Mouse (Mus musculus) thymus, postnatal 25 days (tissue): ENCODE data around the gene Tbc1d14.

Experiments
- DNase-seq: peaks from one replicate; pipeline ENCODE4 v3.0.0; 2022

Gene Tbc1d14

DNA sequence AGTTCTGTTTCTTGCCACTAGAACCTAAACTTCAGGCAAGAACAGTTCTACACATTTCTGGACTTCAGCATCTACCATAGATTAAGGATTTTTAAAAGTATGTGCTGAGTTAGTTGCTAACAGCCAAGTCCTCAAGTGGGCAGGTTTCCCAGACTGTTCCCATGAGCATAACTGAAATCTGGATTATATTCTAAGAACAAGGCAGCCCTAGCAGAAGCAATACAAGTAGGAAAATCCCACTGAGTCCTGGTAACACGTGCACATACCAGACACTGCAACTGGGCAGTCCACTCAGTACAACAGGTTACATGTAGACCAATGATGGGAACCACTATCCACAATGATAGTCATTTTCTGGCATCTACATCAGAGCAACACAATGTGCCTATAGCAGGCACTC, 17.3 kb downstream of the Tbc1d14 start:
- DNase-seq: no peak

DNA sequence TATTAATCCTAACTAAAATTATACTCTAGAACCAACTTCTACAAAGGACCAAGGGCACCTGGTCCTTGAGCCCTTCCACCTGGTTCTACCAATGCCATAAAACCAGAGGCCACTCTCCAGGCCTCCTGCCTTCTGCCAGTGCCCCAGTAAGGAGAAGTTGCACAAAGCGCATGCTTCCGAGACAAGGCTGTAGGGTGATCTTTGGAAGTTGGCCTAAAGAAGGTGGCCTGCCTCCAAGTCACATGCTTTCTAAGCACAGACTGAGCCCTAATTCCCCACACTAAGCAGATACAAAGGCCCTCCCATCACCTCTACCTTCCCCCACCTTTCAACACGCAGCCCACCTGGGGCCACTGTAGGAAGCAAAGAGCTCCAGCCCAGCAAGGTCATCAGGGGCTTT, 17.8 kb downstream of the Tbc1d14 start:
- DNase-seq: no peak

DNA sequence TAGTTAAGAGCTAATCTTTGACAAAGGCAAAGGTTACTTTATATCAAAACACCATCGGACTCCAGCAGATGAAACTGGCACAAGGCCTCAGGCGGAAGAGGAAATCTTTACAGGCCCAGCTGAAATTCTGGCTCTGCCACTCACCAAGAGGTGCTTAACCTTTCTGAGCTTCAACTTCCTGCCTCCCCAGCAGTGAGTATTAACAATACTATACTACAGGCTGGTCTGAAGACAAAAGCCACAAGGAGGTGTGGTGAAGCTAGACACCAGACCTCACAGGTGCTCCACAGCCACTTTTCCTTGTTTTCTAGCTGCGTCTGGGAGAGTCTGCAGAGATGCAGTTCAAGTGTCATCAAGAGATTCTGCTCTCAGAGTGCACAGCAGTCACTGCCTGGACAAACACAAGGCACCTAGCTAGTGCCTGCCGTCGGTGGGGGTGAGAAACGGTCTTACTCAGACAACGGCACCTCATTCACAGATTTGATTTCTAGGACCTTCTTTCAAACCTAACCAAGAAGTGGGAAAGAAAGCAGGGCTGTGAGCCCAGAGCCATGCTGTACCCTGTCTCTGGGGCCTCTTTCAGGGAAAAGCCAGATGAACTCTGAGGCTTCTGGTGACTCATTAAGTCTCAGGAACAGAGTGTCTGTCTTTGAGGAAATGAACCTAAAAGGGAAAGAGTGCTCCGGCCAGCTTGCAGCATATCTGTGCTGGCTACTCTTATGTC, 18.8 kb downstream of the Tbc1d14 start:
- DNase-seq: peak; percentile 54

DNA sequence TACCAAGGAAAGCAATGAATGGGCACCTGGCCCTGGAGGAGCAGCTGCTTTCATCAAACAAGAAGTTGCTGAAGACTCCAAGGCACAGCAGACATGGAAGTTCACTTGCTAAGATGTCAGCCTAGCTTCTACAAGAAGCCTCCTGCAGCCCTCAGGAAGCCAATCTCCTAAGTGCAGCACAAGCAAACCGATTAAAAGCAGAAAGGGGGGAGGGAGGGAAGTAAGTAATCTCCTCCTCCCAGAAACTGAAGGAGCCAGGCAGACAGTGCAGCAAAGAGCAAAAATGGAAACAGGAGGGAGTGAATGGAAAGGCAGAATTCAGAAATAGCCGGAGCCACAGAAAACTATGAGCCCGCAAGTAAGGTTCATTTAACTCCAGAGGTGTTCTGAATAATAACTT, 19.7 kb downstream of the Tbc1d14 start:
- DNase-seq: no peak

DNA sequence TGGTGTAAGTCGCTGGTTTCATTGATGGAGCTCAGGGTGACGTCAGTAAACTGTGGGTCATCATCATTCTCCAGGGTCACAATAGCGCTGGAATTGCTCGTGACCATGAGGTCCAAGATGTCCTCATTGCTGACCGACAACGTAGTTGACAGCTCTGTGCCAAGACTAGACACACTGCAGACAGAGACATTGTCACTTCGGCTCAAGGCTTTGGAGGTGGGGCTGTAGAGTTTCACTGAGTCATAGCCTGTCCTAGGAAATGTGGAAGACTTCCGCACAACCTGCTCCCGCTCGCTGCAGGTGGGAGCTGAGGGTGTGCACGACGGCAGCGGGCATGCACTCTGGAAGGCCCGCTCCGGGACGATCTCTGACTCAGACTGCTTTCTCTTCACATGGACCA, 21.7 kb downstream of the Tbc1d14 start:
- no peak for DNase-seq

DNA sequence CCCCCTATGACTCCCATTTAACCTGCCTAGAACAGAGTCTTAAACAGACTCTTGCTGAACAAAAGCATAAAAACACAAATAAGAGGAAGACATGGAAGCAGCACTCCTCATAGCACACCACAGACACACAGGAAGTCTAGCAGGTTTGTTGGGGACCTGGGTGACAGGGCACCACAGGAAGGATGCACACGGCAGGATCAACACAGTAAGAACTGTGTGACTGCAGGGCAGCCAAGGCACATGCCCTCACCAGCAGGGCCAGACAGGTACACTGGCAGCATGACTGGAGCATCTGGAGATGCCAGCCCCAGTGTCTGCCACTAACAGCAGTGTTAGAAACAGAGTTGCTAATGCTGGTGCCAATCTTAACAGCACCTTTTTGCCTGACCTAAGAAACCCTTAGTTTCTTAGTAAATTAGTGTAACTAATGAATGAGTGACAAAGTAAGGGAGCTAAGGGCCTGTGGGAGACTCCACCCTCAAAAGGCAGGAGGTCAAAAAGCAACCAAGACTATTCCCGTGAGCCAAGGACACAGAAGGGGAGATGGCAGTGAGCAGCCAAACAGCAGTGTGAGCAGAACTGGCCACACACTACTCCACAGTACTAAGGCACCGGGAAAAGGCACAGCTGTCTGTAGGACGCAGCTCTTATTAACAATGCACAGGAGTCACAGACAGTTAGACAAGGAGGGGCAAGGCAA, 22.4 kb downstream of the Tbc1d14 start:
- DNase-seq: peak; percentile 31

DNA sequence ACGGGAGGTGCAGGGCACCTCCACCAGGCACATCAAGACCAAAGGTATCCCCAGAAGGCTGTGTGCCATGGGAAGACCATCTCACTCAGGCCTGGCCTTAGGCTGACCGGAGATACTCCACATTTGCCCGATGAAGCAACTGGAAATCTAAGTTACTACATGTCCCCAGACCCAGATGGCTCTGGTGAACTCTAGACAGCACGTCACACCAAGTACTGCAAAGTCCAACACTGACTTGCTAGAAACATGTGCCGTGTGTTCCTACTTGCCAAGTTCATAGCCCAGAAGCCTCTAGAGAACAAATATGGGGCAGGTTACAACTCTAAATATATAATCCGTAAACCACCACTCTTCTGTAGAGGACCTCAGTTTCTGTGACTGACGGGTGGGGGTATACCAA, 23.0 kb downstream of the Tbc1d14 start:
- no peak for DNase-seq

DNA sequence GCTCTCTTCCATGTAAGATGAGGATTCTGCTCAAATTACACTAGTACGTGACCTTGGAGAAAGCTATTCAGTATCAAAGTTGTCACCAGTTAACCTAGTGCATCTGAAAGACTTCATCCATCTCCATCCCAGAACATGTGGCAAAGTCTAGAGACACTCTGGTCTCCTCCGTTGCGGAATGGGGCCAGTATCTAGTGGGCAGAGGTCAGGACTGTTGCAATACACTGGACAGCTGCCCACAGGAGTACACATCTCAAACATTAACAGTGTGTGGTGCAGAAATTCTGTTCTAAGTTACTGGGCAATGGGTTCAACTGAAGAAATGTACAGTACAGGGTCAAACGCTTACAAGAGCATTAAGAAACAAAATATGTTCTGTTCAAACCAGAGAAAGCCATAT, 25.0 kb downstream of the Tbc1d14 start:
- DNase-seq: no peak

DNA sequence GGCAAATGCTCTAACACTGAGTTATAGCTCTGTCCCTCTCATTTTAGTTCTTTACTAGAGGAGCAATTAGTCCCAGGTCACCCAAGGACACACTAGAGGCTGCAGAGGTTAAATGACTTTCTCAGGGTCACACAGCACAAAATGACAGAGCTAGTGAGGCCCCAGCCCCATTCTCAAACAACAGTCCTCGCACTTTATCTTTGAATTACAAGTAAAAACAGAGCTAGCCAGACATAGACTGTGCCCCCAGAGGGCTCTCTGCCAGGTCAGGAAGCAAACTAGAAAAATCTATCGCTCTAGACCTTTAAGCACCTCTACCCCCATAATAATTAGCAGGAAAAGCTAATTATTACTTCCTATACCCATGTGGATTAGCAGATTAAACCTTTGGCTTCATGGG, 25.4 kb downstream of the Tbc1d14 start:
- DNase-seq: no peak

DNA sequence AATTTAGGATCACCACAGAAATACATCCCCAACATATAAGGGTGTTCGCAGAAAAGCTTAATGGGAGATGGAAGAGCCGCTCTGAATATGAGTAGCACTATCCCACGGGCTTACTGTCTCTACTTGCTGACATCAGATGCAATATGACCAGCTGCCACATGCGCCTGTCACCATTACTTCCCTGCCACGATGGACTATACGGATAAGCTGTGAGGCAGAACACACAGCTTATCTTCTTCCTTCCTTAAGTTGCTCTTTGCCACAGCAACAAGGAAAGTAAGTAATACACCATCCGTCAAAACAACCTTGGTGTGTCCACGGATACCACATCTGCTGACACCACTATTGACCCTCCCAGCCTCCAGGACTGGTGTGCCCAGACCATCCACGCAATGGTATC, 28.5 kb downstream of the Tbc1d14 start:
- DNase-seq: no peak

DNA sequence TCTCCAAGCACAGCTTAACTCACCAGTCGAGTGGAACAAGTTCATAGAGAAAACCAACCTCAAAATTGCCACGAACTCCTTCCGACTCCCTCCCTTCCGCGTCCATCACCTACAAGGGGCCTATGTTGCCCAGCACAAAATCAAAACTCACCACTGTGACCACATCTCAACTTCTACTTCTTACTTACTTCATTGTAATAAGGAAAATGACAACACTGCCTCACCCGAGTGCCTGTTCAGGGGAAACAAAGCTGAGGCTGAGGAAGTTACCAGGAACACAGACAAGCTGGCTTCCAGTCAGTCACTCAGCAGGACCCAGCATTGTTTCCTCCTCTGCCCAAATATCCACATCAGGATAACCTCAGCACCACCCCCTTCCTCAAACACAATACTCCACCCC, 29.3 kb downstream of the Tbc1d14 start:
- DNase-seq: no peak

DNA sequence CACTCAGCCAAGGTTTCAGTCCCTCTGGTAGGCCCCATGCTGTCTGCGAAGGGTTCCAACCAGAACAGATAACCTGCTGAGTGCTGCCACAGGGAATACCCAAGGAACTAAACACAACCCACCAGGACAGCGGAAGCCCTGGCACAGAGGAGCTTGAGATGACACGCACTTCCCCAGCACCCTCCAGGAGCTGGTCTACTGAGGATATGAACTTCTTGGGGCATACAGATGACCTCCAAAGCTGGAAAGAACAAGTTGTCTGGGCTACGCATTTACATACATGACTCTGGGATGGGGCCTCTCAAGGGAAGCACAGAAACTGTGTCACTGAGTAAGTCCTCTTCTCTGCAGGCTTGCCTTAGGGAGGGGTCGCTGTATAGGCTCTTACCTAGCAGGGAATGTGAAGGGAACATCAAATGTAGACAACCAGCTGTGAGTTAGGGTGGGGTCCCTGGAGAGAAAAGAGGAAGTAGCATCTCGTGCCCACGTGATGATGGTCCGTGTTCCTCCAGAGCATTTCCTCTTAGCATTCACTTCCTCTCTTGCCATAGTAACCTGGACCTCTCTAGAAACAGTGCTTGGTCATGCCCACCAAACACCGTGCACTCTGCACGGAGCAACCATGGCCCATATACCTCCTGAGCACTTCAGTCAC, 30.2 kb downstream of the Tbc1d14 start:
- DNase-seq: peak; percentile 33

DNA sequence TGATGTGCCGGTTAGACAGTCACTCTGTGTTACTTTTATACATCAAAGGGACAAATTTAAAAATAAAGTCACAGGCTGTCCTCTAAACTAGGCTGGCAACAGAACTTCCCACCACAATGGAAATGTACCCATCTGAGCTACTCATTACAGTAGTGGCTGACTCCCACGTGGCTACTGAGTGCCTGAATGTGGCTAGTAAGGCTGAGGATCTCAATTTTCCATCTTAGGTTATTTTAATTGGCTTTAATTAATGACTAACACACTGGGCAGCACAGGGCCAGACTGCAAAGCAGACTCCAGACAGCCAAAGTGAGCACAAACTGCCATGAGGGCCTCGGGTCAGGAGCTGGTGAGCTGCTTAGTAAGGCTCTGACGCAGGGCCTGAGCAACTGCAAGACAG, 31.6 kb downstream of the Tbc1d14 start:
- no peak for DNase-seq

DNA sequence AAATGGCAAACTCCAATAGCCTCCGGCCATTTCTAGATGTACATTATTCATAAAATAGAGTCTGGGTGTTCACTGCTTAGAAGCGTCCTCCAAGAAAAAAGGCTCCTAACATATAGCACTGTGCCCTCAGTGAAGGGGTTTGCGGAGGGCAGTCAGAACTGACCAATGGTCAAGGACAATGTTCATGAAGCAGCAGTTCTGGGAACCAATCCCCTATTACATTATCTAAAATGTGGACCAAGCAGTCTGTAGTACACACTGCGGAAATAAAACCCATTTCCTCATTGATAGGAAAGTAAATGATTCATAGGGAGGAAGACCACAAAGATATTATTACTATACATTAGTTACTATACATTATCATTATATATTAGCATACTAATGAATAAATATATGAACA, 32.6 kb downstream of the Tbc1d14 start:
- no peak for DNase-seq

DNA sequence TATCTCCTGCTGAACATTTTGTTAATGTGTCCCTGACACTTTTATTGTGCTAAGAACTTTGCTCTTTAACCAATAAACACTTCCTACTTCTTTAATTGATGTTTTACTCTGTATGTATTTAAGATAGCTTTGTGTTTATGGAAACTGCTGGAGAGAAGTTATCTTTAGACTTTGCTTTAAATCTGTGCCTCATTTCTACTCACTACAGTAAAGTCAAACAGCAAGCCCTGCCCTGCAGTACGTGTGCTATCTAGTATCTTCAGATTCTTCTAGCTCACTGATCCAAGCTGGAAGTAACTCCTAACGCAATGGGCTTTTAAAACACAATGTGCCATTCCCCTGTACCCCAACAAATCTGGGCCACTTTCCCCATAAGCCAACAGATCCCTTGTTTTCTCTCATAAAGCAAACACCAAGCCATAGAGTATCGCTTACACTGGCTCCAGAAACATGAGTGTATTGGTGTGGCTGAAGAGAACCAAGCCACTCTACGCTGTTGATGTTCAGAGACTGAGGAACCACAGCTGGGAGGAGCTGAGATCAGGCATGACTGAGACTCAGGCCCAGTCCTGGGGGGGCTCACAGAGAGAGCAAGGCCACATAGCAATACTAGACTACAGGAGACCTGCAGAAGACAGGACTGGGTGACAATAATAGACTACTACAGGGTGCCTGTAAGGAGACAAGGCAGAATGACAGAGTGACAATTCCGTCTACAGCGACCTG, 33.4 kb downstream of the Tbc1d14 start:
- no peak for DNase-seq

DNA sequence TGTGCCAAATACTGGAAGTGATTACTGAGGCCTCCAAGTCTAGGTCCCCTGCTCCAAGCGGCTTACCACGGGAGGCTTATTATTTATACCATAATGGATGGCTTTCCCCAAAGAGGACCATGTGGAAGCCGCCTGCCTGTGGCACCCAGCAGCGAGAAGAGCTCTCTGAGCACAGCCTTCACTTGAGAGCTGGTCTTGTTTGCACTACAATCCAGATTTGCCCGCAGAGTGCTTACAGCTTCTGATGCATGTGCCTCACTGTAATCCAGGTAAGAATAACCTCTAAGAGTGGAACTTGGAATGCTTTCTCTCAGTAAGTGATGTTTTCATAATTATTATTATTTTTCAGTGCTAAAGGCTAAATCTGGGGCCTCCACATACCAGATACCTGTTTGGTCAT, 34.0 kb downstream of the Tbc1d14 start:
- no peak for DNase-seq

DNA sequence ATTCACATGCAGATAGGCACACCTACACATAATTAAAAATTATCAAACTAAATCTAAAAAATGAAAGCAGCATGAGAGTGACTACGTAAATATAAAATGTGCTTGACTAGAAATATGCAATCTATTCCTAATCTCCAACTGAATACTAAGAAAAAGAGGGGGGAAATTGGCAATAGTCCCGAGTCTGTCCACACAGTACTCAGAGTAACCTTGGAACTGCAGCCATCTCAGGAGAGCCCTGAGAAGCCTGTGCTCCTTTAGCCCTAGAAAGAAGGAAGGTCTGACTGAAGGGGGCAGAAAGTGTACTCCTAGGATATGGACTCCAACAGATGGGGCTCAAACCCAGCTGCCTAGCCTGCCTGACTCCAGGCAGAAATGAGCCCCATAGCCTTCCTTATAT, 34.5 kb downstream of the Tbc1d14 start:
- DNase-seq: no peak

DNA sequence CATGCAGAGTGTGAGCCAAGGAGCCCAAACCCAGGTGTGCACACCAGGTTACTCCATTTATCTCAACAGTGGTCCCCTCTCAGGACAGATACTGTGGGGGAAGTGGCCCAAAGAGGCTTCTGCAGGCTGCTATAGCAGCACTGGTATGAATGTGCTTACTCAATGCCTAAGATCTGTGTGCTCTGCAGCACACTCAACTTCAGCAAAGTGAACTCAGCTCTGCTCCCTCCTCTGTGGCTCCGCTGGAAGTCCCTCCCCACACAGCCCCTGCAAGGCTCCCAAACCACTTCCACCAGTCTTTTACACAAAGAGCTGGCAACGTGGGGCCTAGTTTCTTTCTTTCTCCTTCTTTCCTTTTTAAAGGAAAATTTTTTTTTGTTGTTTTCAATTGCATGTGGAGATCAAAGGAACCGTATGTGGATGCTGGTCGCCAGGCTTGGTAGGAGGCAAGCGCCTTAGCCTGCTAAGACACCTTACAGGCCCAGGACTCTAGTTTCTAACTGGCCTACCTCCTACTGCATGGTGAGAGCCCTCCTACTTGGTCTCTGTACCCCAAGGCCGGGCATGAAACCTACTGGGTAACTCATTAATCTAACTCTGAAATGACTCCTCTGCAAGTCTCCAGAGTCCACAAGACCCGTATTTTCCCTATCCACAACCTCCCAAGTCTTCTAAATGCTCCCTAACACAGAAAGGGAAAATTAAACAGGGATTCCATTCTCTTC, 35.3 kb downstream of the Tbc1d14 start:
- DNase-seq: peak; percentile 72

DNA sequence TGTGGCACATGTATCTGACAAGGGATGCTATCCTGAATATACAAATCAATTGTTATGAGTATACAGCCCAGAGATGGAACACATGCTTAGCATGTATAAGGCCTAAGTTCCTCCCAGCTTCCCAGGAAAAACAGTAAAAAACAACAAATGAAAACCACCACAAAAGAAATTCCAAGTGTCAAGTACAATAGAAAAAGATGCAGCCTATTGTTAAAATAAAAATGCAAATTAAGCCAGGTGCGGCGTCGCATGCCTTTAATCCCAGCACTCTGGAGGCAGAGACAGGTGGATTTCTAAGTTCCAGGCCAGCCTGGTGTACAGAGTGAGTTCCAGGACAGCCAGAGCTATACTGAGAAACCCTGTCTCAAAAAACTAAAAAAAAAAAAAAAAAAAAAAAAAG, 36.2 kb downstream of the Tbc1d14 start:
- DNase-seq: no peak

DNA sequence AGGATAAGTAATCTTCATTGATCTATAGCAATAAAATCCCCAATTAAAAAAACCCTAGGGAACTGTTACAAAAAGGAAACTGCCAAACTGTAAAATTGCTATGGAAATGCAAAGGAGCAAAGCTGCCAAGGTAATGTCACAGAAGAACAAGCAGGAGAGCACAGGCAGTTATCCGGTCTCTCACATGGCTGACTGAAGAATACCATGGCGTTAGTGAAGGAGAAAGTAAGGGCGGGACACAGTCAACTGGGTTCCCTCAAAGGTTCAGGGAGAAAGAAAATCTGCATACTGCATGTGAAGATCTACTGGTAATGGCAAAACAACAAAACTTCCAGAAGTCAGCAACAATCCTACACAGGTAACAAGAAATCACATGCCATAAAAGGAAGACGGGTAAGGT, 36.8 kb downstream of the Tbc1d14 start:
- no peak for DNase-seq

DNA sequence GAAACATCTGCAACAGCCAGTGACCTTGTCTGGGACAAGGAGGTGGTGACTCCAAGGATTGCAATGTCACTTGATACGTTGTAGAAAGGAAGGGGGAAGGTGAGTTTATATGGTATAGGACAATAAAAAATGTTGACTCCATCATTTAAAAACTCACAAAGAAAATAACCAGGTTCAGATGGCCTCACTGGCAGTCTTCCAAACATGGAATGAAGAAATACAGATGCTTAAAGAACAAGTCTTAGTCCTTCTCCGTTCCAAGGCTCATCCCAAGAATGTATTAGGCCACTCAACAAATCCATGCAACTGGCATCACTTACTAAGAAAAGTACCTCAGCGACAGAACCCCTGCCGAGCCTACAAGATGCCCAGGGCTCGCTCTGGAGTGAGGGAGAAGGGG, 38.6 kb downstream of the Tbc1d14 start:
- no peak for DNase-seq

DNA sequence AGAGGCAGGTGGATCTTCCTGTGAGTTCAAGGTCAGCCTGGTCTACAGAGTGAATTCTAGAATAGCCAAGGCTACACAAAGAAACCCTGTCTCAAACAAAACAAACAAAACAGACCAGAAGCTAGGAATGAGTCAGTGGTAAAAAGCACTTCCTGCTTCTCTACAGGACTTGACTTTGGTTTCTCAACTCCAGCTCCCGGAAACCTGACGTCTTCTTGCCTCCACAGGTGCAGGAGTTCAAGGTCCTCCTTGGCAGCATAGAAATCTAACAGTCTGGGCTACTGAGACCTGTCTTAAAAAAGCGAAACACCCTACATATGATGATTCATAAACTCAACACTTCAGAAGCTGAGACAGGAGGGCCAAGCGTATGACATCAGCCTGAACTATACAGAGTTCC, 39.2 kb downstream of the Tbc1d14 start:
- peak; percentile 70 for DNase-seq

DNA sequence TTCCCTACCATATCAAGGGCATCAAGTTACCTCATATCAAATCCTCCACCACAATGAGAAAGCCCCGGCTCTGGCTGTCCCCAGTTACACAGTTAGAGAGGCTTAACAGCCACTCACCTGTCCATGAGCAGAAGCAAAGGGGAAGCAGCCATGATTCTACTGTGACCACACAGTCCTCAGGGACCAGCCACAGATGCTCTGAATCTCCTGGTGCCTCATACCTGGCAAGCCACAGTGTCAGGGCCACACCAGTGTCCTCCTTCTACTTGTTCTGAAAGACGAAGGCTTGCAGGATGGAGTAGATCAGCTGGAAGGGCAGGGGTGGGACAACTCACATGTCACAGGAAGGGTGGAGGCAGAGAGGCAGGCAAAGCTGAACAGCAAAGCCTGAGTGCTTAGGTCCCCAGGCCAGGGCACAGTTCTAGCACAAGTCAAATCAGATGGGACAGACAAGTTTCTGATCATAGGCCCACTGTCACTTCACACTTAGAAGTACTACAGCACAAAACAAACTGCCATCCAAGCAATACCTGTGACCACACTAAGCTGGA, 39.9 kb downstream of the Tbc1d14 start:
- peak; percentile 43 for DNase-seq
